Mouse (Mus musculus) E14TG2a.4 (cell line): ENCODE results near the gene Lrrc74b.

Experiments
- CTCF ChIP-seq: conservative IDR thresholded peaks from 2 replicates; pipeline ENCODE4 v1.5.1; 2014; ENCODE audit warnings: low read length
- NANOG ChIP-seq: IDR thresholded peaks from 2 replicates; pipeline ENCODE4 v1.6.1; 2014; ENCODE audit warnings: borderline replicate concordance, low read length, mixed read lengths
- POU5F1 ChIP-seq: IDR thresholded peaks from 2 replicates; pipeline ENCODE4 v1.6.1; 2014; ENCODE audit warnings: low read length, borderline replicate concordance

DNA sequence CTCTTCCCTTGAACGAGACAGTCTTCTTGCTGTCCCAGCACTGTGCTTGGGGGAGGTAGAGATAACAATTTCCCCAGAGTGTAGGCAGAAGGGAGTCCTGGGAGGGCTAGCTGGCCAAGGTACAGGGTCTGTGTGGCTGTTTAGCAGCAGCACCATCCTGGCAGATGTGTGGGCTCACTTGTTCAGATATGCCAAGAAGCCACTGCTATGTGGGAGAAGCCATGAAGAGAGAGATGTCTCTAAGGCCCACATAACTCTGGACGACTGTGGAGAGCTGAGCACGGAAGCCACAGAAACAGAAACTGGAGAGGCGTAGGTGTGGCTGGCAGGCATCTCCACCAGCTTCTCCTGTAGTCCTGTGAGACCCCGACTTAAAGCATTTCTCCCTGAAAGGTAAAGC is 44.6 kb upstream of the Lrrc74b start:
- no peak for TF ChIP-seq CTCF
- TF ChIP-seq NANOG = no peak
- no peak for TF ChIP-seq POU5F1
